Mouse (Mus musculus) left cerebral cortex, adult 9 months (tissue): ENCODE data around the gene Klk1b9.
"Not testable (repeated sequence)": the region's sequence is repeated elsewhere in the genome, so short reads cannot be mapped to it uniquely, and the experiment has no call there.

Experiments used
- DNase-seq, 2 experiments: peaks; one replicate each; pipeline ENCODE4 v3.0.0; 2022; ENCODE audit warnings: low spot score in 2 of 2

The Klk1b9 gene

DNA sequence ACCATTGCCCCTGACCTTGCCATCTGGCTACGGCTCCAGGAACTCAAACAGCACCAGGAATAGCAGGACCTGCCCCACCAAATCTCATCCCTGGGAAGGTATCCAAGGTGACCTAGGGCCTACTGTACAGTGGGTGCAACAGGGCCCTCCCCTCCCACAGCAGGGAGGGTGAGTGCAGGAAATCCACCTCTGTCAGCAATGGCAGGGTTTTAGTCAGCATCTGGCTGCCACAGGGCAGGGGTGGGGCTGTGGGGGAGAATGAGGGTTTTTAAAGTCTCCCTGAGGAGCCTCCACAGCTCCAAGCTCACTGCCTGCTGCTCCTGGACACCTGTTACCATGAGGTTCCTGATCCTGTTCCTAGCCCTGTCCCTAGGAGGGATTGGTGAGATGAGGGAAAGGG is at the start of gene Klk1b9:
Gene Klk1b9 (plus strand): TSS at position 301 of the 400 bp plus-strand sequence.
- DNase-seq: not testable (repeated sequence)

DNA sequence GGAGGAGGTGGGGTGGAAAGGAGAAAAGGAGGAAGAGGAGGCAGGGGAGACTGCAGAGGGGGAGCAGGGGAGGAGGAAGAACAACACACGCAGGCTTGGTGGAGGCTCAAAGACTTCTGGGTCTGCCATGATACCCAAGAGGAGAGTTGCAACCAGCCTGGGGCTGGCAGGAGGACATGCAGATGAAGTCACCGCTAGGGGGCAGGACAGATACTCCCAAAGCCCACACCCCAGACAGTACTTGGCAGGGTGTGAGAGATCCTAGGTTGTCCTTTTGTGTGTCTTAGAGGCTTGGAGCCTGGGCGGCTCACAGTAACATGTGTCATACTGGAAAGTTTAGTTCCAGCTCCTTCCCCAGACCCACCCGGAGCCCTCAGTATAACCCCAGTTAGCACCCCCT is 47.3 kb upstream of the Klk1b9 start:
- DNase-seq: no peak

GRCm38 (mm10) chr7:43932337-43932736 is 43.5 kb upstream of the Klk1b9 start:
- no peak for DNase-seq

DNA sequence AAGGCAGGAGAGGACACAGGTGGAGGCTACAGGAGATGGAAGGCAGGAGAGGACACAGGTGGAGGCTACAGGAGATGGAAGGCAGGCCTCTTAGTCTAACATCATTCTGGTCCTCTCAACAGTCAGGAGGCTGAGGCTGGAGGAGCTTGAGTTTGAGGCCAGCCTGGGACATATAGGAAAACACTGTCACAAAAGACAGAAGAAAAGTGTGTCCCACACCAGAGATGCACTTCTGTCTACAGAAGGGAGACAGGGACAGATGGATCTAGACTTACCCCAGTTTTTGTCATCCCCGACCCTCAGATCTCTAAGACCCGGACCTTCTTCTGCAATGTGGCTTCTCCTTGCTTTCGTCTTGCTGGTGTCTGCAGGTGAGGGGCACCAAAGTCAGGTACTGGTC is 42.4 kb upstream of the Klk1b9 start, which contains the start of gene Klk15:
Gene Klk15 (plus strand): TSS at position 301 of the 400 bp plus-strand sequence.
- DNase-seq: no peak

GRCm38 (mm10) chr7:43934747-43935146 is 41.1 kb upstream of the Klk1b9 start:
- no peak for DNase-seq

DNA sequence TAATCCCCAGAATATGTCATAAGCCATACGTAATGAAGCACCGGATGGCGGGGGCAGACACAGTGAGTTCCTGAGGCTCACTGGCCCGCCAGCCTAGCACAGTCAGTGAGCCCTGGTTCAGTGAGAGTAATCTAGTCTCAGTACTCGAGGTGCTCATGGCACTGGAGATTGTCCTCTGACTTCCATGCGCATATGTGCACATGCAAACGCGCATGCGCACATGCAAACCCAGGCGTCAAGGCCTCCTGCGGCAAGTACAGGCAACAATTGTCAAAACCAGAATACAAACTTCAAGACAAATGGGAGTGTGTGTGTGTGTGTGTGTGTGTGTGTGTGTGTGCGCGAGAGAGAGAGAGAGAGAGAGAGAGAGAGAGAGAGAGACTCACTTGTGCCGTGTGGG is 39.3 kb upstream of the Klk1b9 start:
- DNase-seq: no peak

DNA sequence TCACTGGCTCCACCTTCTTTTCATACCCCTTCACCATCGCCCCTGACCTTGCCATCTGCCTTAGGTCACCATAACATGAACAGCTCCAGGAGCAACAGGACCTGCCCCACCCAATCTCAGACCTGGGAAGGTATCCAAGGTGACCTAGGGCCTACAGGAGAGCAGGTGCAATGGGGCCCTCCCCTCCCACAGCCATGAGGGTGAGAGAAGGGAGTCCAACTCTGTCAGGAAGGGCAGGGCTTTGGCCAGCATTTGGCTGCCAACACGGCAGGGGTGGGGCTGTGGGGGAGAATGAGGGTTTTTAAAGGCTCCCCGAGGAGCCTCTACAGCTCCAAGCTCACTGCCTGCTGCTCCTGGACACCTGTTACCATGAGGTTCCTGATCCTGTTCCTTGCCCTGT is 33.6 kb upstream of the Klk1b9 start:
- DNase-seq: not testable (repeated sequence)

GRCm38 (mm10) chr7:43944727-43945264 is 31.1 kb upstream of the Klk1b9 start:
- DNase-seq: no peak

- no peak for DNase-seq
These were observed 25.5 kb upstream of the Klk1b9 start, which contains the start of gene Klk1b8 for GRCm38 (mm10) chr7:43950364-43950763. Gene Klk1b8 (plus strand): TSS chr7:43950664.

- peak in 1 of 2 experiments; percentile 37 for DNase-seq
These were observed 23.2 kb upstream of the Klk1b9 start for GRCm38 (mm10) chr7:43952703-43953102.

DNA sequence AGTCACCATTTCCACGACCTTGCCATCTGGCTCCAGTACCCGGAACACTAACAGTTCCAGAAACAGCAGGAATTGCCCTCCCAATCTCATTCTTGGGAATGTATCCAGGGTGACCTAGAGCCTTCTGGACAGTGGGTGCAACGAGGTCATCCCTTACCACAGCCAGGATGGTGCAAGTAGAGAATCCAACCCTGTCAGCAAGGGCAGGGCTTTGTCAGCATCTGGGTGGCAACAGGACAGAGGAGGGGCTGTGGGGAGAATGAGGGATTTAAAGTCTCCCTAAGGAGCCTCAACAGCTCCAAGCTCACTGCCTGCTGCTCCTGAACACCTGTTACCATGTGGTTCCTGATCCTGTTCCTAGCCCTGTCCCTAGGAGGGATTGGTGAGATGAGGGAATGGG is 9.4 kb upstream of the Klk1b9 start, which contains the start of gene Klk1b1:
Gene Klk1b1 (plus strand): TSS at position 301 of the 400 bp plus-strand sequence.
- no peak for DNase-seq

- DNase-seq: no peak
These were observed 8.8 kb upstream of the Klk1b9 start for GRCm38 (mm10) chr7:43967058-43967457.

- DNase-seq: no peak
These were observed 8.2 kb upstream of the Klk1b9 start for GRCm38 (mm10) chr7:43967612-43968011.

DNA sequence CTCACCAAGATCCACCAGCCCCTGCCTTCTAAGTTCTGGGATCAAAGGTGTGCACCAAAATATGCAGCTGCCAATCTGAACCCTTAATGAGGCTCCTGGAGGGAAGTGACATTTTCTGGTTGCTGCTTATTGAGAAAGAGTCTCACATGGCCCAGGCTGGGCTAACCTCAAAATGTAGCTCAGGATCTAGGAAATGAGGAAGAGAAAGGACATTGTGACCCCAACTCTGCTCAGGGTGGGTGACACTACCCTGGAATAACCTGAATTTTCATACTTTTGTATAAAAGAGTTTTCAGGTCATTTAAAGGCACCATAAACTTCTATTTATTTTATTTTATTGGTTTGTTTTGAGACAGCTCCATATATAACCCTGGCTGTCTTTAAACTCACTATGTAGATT is 9.8 kb downstream of the Klk1b9 start:
- no peak for DNase-seq

- DNase-seq: not testable (repeated sequence)
These were observed 19.0 kb downstream of the Klk1b9 start for GRCm38 (mm10) chr7:43994821-43995220.

- not testable (repeated sequence) for DNase-seq
These were observed 19.7 kb downstream of the Klk1b9 start, which contains the start of gene Klk1b11 for GRCm38 (mm10) chr7:43995577-43995976. Gene Klk1b11 (plus strand): TSS chr7:43995877.

DNA sequence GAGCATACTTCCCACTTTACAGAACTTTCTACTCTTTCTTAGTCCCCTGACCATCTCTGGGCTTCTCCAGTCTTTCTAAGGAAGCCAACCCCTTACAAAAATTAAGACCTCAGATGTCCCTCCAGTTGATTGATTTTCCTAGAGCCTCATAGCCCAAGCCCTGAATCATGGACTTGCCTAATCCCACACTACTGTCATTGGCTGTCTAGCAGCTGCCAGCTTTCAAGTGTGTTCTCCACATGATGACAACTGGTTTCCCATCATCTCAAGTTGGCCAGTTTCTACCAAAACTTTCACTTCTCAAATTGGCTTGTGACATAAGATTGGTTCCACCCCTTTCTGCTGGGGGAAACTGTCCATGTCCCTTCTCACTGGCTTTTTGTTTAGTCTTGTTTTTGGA is 29.0 kb downstream of the Klk1b9 start:
- DNase-seq: no peak

DNA sequence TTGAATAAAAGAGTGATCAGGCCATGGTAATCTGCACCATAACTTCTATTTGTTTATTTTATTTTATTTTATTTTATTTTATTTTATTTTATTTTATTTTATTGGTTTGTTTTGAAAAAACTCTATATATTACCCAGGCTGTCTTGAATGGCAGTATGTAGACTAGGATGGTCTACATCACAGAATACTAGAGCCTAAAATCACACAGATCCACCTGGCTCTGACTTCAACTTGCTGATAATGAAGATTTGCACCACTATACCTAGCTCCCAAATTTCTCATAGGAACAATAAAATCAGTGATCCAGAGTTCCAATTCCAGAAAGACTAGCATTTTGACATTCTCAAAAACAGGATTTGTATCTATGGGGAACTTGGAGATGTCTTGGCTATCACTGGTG is 36.0 kb downstream of the Klk1b9 start, which contains the start of gene Klk1b26:
Gene Klk1b26 (plus strand): TSS at position 301 of the 400 bp plus-strand sequence.
- DNase-seq: not testable (repeated sequence)

DNA sequence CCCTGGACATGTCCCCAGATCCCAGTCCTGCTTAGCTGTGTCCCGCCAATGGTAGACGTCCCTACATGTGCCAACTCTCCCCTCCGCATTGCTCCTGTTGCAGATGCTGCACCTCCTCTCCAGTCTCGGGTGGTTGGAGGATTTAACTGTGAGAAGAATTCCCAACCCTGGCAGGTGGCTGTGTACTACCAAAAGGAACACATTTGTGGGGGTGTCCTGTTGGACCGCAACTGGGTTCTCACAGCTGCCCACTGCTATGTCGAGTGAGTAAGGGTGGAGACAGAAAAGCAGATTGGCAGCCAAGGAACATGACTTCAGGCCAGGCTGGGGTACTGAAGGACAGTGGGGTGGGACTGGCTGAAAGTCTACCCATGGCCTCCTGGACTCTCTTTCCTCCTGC is 38.8 kb downstream of the Klk1b9 start:
- DNase-seq: peak in 1 of 2 experiments; percentile 38

- DNase-seq: peak in 1 of 2 experiments; percentile 22
These were observed 39.2 kb downstream of the Klk1b9 start for GRCm38 (mm10) chr7:44015071-44015470.
